Mouse (Mus musculus): ENCODE results near the gene Rexo1.
A peak's percentile ranks its signal among the peaks of the same experiment; 100 is the strongest.

DNA sequence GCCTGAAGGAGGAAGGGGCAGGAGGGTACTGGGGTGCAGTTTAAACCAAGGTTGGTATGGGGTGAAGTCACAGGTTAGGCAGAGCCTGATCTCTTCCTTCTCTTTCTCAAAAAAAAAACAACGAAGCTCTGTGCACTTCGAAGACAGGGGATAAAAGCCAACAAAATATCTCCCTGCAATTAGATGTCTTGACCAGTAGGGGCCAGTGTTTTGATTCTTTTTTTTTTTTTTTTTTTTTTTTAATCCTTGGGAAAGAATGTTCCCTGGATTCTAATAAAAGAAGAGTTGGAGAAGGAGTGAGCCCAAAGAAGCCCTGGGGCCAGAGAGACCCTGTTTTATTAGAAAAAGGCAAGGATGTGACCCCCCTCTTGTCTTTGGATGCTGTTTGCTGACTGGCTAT, 42.1 kb downstream of the Rexo1 start:
- no peak for TF ChIP-seq EP300 (IDR thresholded peaks at IDR 0.05; ENCODE audit: low read depth)
- peak; percentile 48 for TF ChIP-seq CTCF (IDR thresholded peaks at IDR 0.05; ENCODE audit: low read depth)
